Mouse (Mus musculus) Patski (cell line): ENCODE data around the gene Tcirg1. TPM values are rescaled to one million over a fixed set of nuclear protein-coding genes. Genes with fewer than 3 reads are reported as not detected.

Experiments used
- ATAC-seq: fragments of 100-300 bp; one replicate; pipeline ENCODE4 v1.8.0; 2021
- CTCF ChIA-PET: fragments of 350-600 bp; sonication (Branson Sonifier 250); formaldehyde crosslinking; loops from one replicate; lab custom pipeline; 2022; ENCODE audit warnings: inconsistent platforms; lab: Charles Lee
- POLR2A ChIA-PET: fragments of 350-600 bp; sonication (Branson Sonifier 250); formaldehyde crosslinking; loops from one replicate; lab custom pipeline; 2022; ENCODE audit warnings: antibody characterized with exemption, inconsistent platforms; lab: Charles Lee
- DNase-seq: peaks from one replicate; pipeline ENCODE4 v3.0.0-alpha.2; 2011; ENCODE audit warnings: low read depth, low spot score
- H3K27me3 ChIP-seq: fragments of 371-371 bp; one replicate; pipeline ENCODE4 v1.5.1; 2021
- CTCF ChIP-seq: fragments of 100-300 bp; IDR thresholded peaks from one replicate; pipeline ENCODE4 v1.5.1; 2021
- in situ Hi-C: fragments of 300-500 bp; cut with MboI; formaldehyde crosslinking; loops from 3 replicates; pipeline ENCODE4 v1.11.1; 2018; ENCODE audit warnings: low pct_unique_long_range_greater_than_20kb, mixed read lengths
- polyA plus RNA-seq: library from polyadenylated mRNA; unstranded; gene quantifications from one replicate; pipeline ENCODE4 v1.2.3, GENCODE M21; 2021

Gene Tcirg1
- polyA plus RNA-seq, 1 experiment from 2014 or later, result 80.3 TPM

- ChIA-PET POLR2A (interaction anchor here (0.8 to 2.4 kb wide), 3 partner anchors 8 to 13 kb away, joined by 3 to 9 read pairs (median 8); no protein-coding TSS in a partner anchor), CTCF (interaction anchor here (1.2 kb wide), 1 partner anchor 9 kb away, joined by 3 read pairs; no protein-coding TSS in a partner anchor)
- no peak for ATAC-seq
- no peaks in the 10 kb centered on the region for H3K27me3 ChIP-seq
- DNase-seq, result no peak
- in situ Hi-C loops, result no loop called here
- no peak for TF ChIP-seq CTCF
Measured at GRCm38 (mm10) chr19:3903648-3904362, 3.1 kb downstream of the Tcirg1 start.

GRCm38 (mm10) chr19:3902966-3903365 is 4.0 kb downstream of the Tcirg1 start:
- in situ Hi-C loops, result no loop called here
- DNase-seq, result no peak
- POLR2A ChIA-PET, result interaction anchor here (1.1 kb wide), 1 partner anchor 11 kb away, joined by 3 read pairs; no protein-coding TSS in a partner anchor

GRCm38 (mm10) chr19:3899618-3900017 is 7.3 kb downstream of the Tcirg1 start:
- POLR2A ChIA-PET, result no interaction called here
- CTCF ChIA-PET, result no interaction called here
- no peak for TF ChIP-seq CTCF
- ATAC-seq, result no peak
- no peak for DNase-seq
- in situ Hi-C loops, result no loop called here
- H3K27me3 ChIP-seq, result no peaks in the 10 kb centered on the region

More at GRCm38 (mm10) chr19:3902966-3903365, 4.0 kb downstream of the Tcirg1 start:
- TF ChIP-seq CTCF, result no peak
- H3K27me3 ChIP-seq, result no peaks in the 10 kb centered on the region
- no peak for ATAC-seq
- CTCF ChIA-PET, result no interaction called here

- ChIA-PET POLR2A (no interaction called here), CTCF (no interaction called here)
- no peak for TF ChIP-seq CTCF
- in situ Hi-C loops, result no loop called here
- DNase-seq (no peak), ATAC-seq (no peak)
- no peaks in the 10 kb centered on the region for H3K27me3 ChIP-seq
Measured at GRCm38 (mm10) chr19:3898952-3899351, 8.0 kb downstream of the Tcirg1 start.

- POLR2A ChIA-PET, result interaction anchor here (0.7 to 1.5 kb wide), 2 partner anchors 13 to 23 kb away, joined by 4 to 5 read pairs; no protein-coding TSS in a partner anchor
- CTCF ChIA-PET, result interaction anchor here (1.3 kb wide), 1 partner anchor 10 kb away, joined by 3 read pairs; no protein-coding TSS in a partner anchor
- in situ Hi-C loops, result no loop called here
- DNase-seq, result no peak
- TF ChIP-seq CTCF, result no peak
- no peaks in the 10 kb centered on the region for H3K27me3 ChIP-seq
- ATAC-seq, result no peak
Measured at GRCm38 (mm10) chr19:3897557-3897956, 9.4 kb downstream of the Tcirg1 start.

- in situ Hi-C loops, result no loop called here
- CTCF ChIA-PET, result interaction anchor here (1.2 kb wide), 1 partner anchor 46 kb away, joined by 3 read pairs; no protein-coding TSS in a partner anchor
- H3K27me3 ChIP-seq, result no peaks in the 10 kb centered on the region
- no peak for TF ChIP-seq CTCF
- ATAC-seq, result no peak
- POLR2A ChIA-PET, result interaction anchor here (0.9 to 1.5 kb wide), 4 partner anchors 8 to 12 kb away, joined by 3 to 6 read pairs (median 4); no protein-coding TSS in a partner anchor
- DNase-seq, result no peak
Measured at GRCm38 (mm10) chr19:3896208-3896607, 10.7 kb downstream of the Tcirg1 start.

- no peaks in the 10 kb centered on the region for H3K27me3 ChIP-seq
- ChIA-PET CTCF (interaction anchor here (0.9 to 1.2 kb wide), 4 partner anchors 9 to 45 kb away, joined by 3 read pairs; no protein-coding TSS in a partner anchor), POLR2A (interaction anchor here (1.1 to 1.4 kb wide), 2 partner anchors 9 to 10 kb away, joined by 3 to 6 read pairs; no protein-coding TSS in a partner anchor)
- in situ Hi-C loops, result no loop called here
- no peak for TF ChIP-seq CTCF
- DNase-seq (no peak), ATAC-seq (no peak)
Measured at GRCm38 (mm10) chr19:3895171-3895631, 11.7 kb downstream of the Tcirg1 start.

GRCm38 (mm10) chr19:3894294-3894693 is 12.6 kb downstream of the Tcirg1 start:
- CTCF ChIA-PET, result interaction anchor here (0.9 kb wide), 2 partner anchors 12 to 26 kb away, joined by 3 read pairs; no protein-coding TSS in a partner anchor
- in situ Hi-C loops, result no loop called here
- H3K27me3 ChIP-seq, result no peaks in the 10 kb centered on the region
- POLR2A ChIA-PET, result interaction anchor here (1.6 kb wide), 1 partner anchor 13 kb away, joined by 3 read pairs; no protein-coding TSS in a partner anchor
- no peak for TF ChIP-seq CTCF
- no peak for DNase-seq
- ATAC-seq, result no peak

- POLR2A ChIA-PET, result interaction anchor here (1.6 kb wide), 1 partner anchor 14 kb away, joined by 3 read pairs; no protein-coding TSS in a partner anchor
- in situ Hi-C loops, result no loop called here
- CTCF ChIA-PET, result no interaction called here
- ATAC-seq, result no peak
- DNase-seq, result no peak
- H3K27me3 ChIP-seq, result no peaks in the 10 kb centered on the region
- no peak for TF ChIP-seq CTCF
Measured at GRCm38 (mm10) chr19:3893545-3894116, 13.3 kb downstream of the Tcirg1 start.

GRCm38 (mm10) chr19:3890181-3890580 is 16.8 kb downstream of the Tcirg1 start:
- no peak for DNase-seq
- ChIA-PET POLR2A (interaction anchor here (0.7 to 1.1 kb wide), 3 partner anchors 14 to 279 kb away, joined by 3 to 8 read pairs (median 3); no protein-coding TSS in a partner anchor), CTCF (interaction anchor here (1.1 to 1.6 kb wide), 4 partner anchors 15 to 104 kb away, joined by 3 to 6 read pairs (median 3); no protein-coding TSS in a partner anchor)
- no peak for TF ChIP-seq CTCF
- no peaks in the 10 kb centered on the region for H3K27me3 ChIP-seq
- in situ Hi-C loops, result no loop called here
- no peak for ATAC-seq
